Mouse (Mus musculus) hindbrain, postnatal 0 days (tissue): ENCODE data around the gene Psen2. TPM values are rescaled to one million over a fixed set of nuclear protein-coding genes. Genes with fewer than 3 reads are reported as not detected.

ENCODE experiments used
- ATAC-seq: fragments of 200-750 bp; cut with Nextera tagmentation; 2 replicates; pipeline ENCODE4 v1.8.0; 2017; ENCODE audit warnings: mild to moderate bottlenecking, moderate TSS enrichment, moderate library complexity
- DNase-seq: peaks from one replicate; pipeline ENCODE4 v3.0.0-alpha.2; 2015; ENCODE audit warnings: low spot score
- H3K27ac ChIP-seq: fragments of 300-500 bp; sonication (generic); 2 replicates; pipeline ENCODE4 v1.5.1; 2014; ENCODE audit warnings: mild to moderate bottlenecking
- H3K27me3 ChIP-seq: fragments of 300-500 bp; sonication (generic); 2 replicates; pipeline ENCODE4 v1.6.1; 2014; ENCODE audit warnings: low read length, mixed read lengths; ENCODE audit not compliant: insufficient read depth
- H3K36me3 ChIP-seq: fragments of 300-500 bp; sonication (generic); 2 replicates; pipeline ENCODE4 v1.6.1; 2014; ENCODE audit warnings: low read length, mixed read lengths; ENCODE audit not compliant: insufficient read depth
- H3K4me1 ChIP-seq: fragments of 300-500 bp; sonication (generic); 2 replicates; pipeline ENCODE4 v1.6.1; 2014; ENCODE audit warnings: antibody characterized with exemption, low read length, mixed read lengths; ENCODE audit not compliant: insufficient read depth
- H3K4me2 ChIP-seq: fragments of 300-500 bp; sonication (generic); 2 replicates; pipeline ENCODE4 v1.6.1; 2014; ENCODE audit warnings: low read depth, mild to moderate bottlenecking, low read length, moderate library complexity, mixed read lengths
- H3K4me3 ChIP-seq: fragments of 300-500 bp; sonication (generic); 2 replicates; pipeline ENCODE4 v1.5.1; 2014; ENCODE audit warnings: low read length
- H3K9ac ChIP-seq: fragments of 300-500 bp; sonication (generic); replicated peaks from 2 replicates; pipeline ENCODE4 v1.6.1; 2014; ENCODE audit warnings: mild to moderate bottlenecking, low read length, moderate library complexity, mixed read lengths
- H3K9me3 ChIP-seq: fragments of 300-500 bp; sonication (generic); 2 replicates; pipeline ENCODE4 v1.6.1; 2016; ENCODE audit warnings: low read length, mixed read lengths
- CTCF ChIP-seq: IDR thresholded peaks from 2 replicates; pipeline ENCODE4 v1.5.1; 2016; ENCODE audit warnings: antibody characterized with exemption, control low read depth, low read depth
- WGBS: fragments of 180-500 bp; shearing (Covaris S2); extraction: QIAGEN DNeasy Blood & Tissue Kit; methylation state at CpG from one replicate; pipeline ENCODE4 v1.1.7; 2014; 5-methylcytosine and 5-hydroxymethylcytosine counted together
- polyA plus RNA-seq: library from polyadenylated mRNA; unstranded; fragments of >200 nt; fragmentation: Nextera tagmentation; extraction: Ambion mirVana; gene quantifications from 2 replicates; pipeline ENCODE4 v1.2.1, GENCODE M21; 2015
- total RNA-seq: library from RNA; depleted of rRNA; stranded (reverse); fragments of >200 nt; gene quantifications from 2 replicates; pipeline ENCODE4 v1.2.3, GENCODE M21; 2014

Psen2 gene
- total and polyA plus RNA-seq, 2 experiments from 2014 or later = 23.7 to 33.5 TPM

DNA sequence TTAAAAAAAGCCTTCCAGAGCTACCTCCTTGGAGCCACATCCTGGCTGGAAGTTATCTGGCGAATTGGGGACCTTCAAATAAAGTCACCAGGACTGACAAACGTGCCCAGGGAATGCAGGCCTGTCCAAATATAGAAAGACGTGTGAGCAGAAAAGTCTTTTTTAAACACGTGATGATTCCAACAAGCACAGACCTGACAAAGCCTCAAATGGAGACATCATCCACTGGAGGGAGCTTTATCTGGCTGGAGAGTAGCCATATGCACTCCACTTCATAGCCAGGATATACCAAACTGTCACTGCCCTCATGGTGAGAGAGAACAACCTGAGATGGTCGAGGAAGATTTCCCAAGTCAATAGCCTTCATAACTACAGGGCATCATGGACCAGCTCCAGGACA, 77.4 kb downstream of the Psen2 start:
- WGBS = 63% methylated on average over 5 of the region's 5 CpGs
- Histone ChIP-seq H3K27ac (no peak overlapping the region), H3K36me3 (no peaks in the 10 kb centered on the region), H3K4me3 (no peak overlapping the region), H3K9me3 (no peaks in the 10 kb centered on the region), H3K4me1 (no peaks in the 10 kb centered on the region), H3K9ac (no peak overlapping the region), H3K4me2 (no peak overlapping the region), H3K27me3 (no peaks in the 10 kb centered on the region)
- no peak for DNase-seq
- peak; percentile 10; the same call in 1 of the 2 replicates for TF ChIP-seq CTCF
- no peak for ATAC-seq

- DNase-seq (no peak), ATAC-seq (no peak)
- H3K9ac ChIP-seq = no peak overlapping the region
- H3K27ac ChIP-seq = no peak overlapping the region
- H3K4me3 ChIP-seq = no peak overlapping the region
- WGBS = 77% methylated on average over 7 of the region's 7 CpGs
- H3K36me3 ChIP-seq = no peaks in the 10 kb centered on the region
- TF ChIP-seq CTCF = no peak
- no peaks in the 10 kb centered on the region for H3K4me1 ChIP-seq
- H3K27me3 ChIP-seq = no peaks in the 10 kb centered on the region
- H3K9me3 ChIP-seq = no peaks in the 10 kb centered on the region
- H3K4me2 ChIP-seq = no peak overlapping the region
These were observed 78.5 kb downstream of the Psen2 start for GRCm38 (mm10) chr1:180184768-180185167.

DNA sequence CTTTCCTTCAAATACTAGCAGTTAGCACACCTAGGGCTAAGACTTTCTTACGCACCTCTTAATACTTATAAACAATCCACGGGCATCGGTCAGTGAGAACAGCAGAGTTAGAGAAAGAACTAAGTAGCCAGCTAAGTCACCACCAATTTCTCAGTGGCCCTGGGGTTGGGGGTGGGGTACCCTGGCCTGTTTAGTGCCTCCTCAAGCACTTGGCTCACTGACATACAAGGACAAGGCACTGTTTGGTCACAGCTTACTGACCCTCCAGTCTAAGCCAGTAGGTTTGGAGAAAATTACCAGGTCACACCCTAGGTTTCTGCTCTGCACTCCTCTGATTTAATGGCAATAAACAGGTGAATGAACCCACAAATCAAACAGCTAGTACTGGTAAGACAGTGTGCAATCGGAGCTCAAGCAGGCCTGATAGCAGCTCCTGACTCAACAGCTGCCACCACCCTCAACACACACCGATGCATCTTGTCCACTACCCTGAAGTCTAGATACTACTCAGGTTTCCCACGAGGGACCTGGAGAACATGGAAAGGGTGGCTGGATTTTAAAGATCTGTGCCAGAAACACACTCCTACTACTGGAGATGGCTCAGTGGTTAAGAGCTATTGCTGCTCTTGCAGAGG, 79.6 kb downstream of the Psen2 start:
- H3K4me3 ChIP-seq = no peak overlapping the region
- no peak for ATAC-seq
- no peak overlapping the region for H3K27ac ChIP-seq
- no peak overlapping the region for H3K9ac ChIP-seq
- H3K4me2 ChIP-seq = no peak overlapping the region
- 91% methylated on average over 6 of the region's 6 CpGs for WGBS
- no peak for DNase-seq
- no peaks in the 10 kb centered on the region for H3K36me3 ChIP-seq
- H3K27me3 ChIP-seq = no peaks in the 10 kb centered on the region
- H3K4me1 ChIP-seq = no peaks in the 10 kb centered on the region
- TF ChIP-seq CTCF = no peak
- no peaks in the 10 kb centered on the region for H3K9me3 ChIP-seq

GRCm38 (mm10) chr1:180182731-180183130, 80.5 kb downstream of the Psen2 start:
- no peak overlapping the region for H3K4me2 ChIP-seq
- H3K4me3 ChIP-seq = no peak overlapping the region
- WGBS = 64% methylated on average over 3 of the region's 3 CpGs
- no peaks in the 10 kb centered on the region for H3K4me1 ChIP-seq
- H3K9me3 ChIP-seq = no peaks in the 10 kb centered on the region
- ATAC-seq (no peak), DNase-seq (no peak)
- no peak overlapping the region for H3K9ac ChIP-seq
- no peak overlapping the region for H3K27ac ChIP-seq
- H3K36me3 ChIP-seq = no peaks in the 10 kb centered on the region
- no peak for TF ChIP-seq CTCF
- no peaks in the 10 kb centered on the region for H3K27me3 ChIP-seq

DNA sequence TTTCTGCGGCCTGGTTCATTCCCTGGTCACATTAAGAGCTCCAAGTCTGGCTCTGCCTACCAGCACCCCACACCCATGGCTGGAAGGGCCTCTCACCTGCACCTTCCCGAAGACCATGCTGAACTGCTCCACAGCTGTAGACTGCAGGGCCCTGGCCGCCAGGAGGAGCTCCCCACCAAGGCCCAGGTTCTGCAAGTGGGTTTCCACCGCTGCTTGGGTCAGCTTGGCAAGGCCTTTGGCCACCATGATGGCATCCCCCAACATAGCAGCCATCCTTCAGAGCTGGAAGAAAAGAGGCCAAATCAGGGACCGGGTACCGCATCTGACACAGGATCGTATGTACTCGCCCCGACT, 81.3 kb downstream of the Psen2 start:
- 88% methylated on average over 9 of the region's 9 CpGs for WGBS
- Histone ChIP-seq H3K27ac (no peak overlapping the region), H3K9me3 (no peaks in the 10 kb centered on the region), H3K4me2 (no peak overlapping the region), H3K36me3 (no peaks in the 10 kb centered on the region), H3K9ac (no peak overlapping the region), H3K4me3 (no peak overlapping the region), H3K4me1 (no peaks in the 10 kb centered on the region), H3K27me3 (no peaks in the 10 kb centered on the region)
- TF ChIP-seq CTCF = no peak
- ATAC-seq (no peak), DNase-seq (no peak)

- no peaks in the 10 kb centered on the region for H3K9me3 ChIP-seq
These were observed 81.8 kb downstream of the Psen2 start for GRCm38 (mm10) chr1:180181304-180181965.

GRCm38 (mm10) chr1:180179840-180180239, 83.4 kb downstream of the Psen2 start:
- DNase-seq = no peak
- Histone ChIP-seq H3K27me3 (no peaks in the 10 kb centered on the region), H3K9me3 (no peaks in the 10 kb centered on the region), H3K4me3 (no peak overlapping the region), H3K9ac (no peak overlapping the region), H3K36me3 (no peaks in the 10 kb centered on the region), H3K27ac (no peak overlapping the region), H3K4me2 (no peak overlapping the region), H3K4me1 (no peaks in the 10 kb centered on the region)
- no peak for TF ChIP-seq CTCF
- WGBS = 84% methylated on average over 2 of the region's 2 CpGs
- ATAC-seq = no peak

More at GRCm38 (mm10) chr1:180181304-180181965, 81.8 kb downstream of the Psen2 start:
- no peak for ATAC-seq
- no peak overlapping the region for H3K4me2 ChIP-seq
- 89% methylated on average over 7 of the region's 7 CpGs for WGBS
- H3K27ac ChIP-seq = no peak overlapping the region
- H3K4me3 ChIP-seq = no peak overlapping the region
- no peak for DNase-seq
- no peak overlapping the region for H3K9ac ChIP-seq
- no peaks in the 10 kb centered on the region for H3K36me3 ChIP-seq
- no peaks in the 10 kb centered on the region for H3K4me1 ChIP-seq
- no peak for TF ChIP-seq CTCF
- H3K27me3 ChIP-seq = no peaks in the 10 kb centered on the region
